Comparison of ENCODE assay signal across 21 mouse cellular contexts in genomic region chr1:127396569-127397349, GRCm38 (mm10).
DNase-seq lines count a peak whose midpoint lies in the region; ATAC-seq and TF ChIP-seq lines count a peak whose summit lies in the region.
"Had no signal": no experiment of that assay in that cellular context is flagged by ENCODE, and none has a peak within 500 bp of the region (broad histone marks: within the 10 kb centered on the region; RNA-seq: fewer than 3 reads in every experiment).

No protein-coding gene starts in this region.

- H3K4me3 ChIP-seq in intestine, embryonic 15.5 days (replicated peaks) = no peak overlapping the region
- no peak overlapping the region for H3K4me3 ChIP-seq in kidney, embryonic 15.5 days (replicated peaks)
- H3K4me3 ChIP-seq in small intestine, adult 2 months (ENCODE audit: low read depth, low read length) = peak overlapping the region; percentile 47; the same call in 1 of the 2 replicates
- H3K4me3 ChIP-seq: embryonic facial prominence, embryonic 12.5 days; erythroblast, embryonic 14.5 days; hindbrain, embryonic 10.5 days; liver, embryonic 13.5 days; midbrain, embryonic 13.5 days; neural tube, embryonic 12.5 days had no signal

- H3K4me2 ChIP-seq in intestine, embryonic 15.5 days (replicated peaks) = peak overlapping the region; percentile 37; the same call in 1 of the 2 replicates
- no peak overlapping the region for H3K4me2 ChIP-seq in kidney, embryonic 15.5 days
- H3K4me2 ChIP-seq: embryonic facial prominence, embryonic 12.5 days; liver, embryonic 13.5 days; midbrain, embryonic 13.5 days; neural tube, embryonic 12.5 days had no signal

- no peak for TF ChIP-seq CTCF in small intestine, adult 2 months (IDR thresholded peaks at IDR 0.05; ENCODE audit: extremely low read depth, insufficient read length, insufficient replicate concordance, low read depth, low read length)

- no peaks in the 10 kb centered on the region for H3K27me3 ChIP-seq in intestine, embryonic 15.5 days (replicated peaks)
- no peaks in the 10 kb centered on the region for H3K27me3 ChIP-seq in kidney, embryonic 15.5 days
- no peaks in the 10 kb centered on the region for H3K27me3 ChIP-seq in small intestine, adult 2 months (ENCODE audit: control insufficient read depth, insufficient read depth, low read length)
- H3K27me3 ChIP-seq: embryonic facial prominence, embryonic 12.5 days; liver, embryonic 13.5 days; midbrain, embryonic 13.5 days; neural tube, embryonic 12.5 days had no signal

- peak; percentile 18 for DNase-seq in kidney, adult 18-20 months
- DNase-seq in kidney, adult 11 months = no peak
- DNase-seq in urinary bladder, postnatal 14 days (ENCODE audit: low spot score) = no peak
- no peak for DNase-seq in frontal cortex, postnatal 25 days (ENCODE audit: low spot score in 2 of 2)
- DNase-seq in gastrocnemius, postnatal 14 days = no peak
- DNase-seq: adrenal gland, adult 8-10 months; cerebellum, adult 9-11 months; gastrocnemius, postnatal 36 days; liver, embryonic 13.5 days; lung, postnatal 10 days; right cerebral cortex, adult 18-20 months; thymus, postnatal 4 days had no signal

- H3K27ac ChIP-seq in intestine, embryonic 15.5 days = peak overlapping the region; percentile 75
- peak overlapping the region; percentile 72 for H3K27ac ChIP-seq in kidney, embryonic 15.5 days
- H3K27ac ChIP-seq in small intestine, adult 2 months (ENCODE audit: insufficient read depth, low read depth, low read length) = peak overlapping the region; percentile 81
- H3K27ac ChIP-seq: embryonic facial prominence, embryonic 12.5 days; hindbrain, embryonic 10.5 days; liver, embryonic 13.5 days; midbrain, embryonic 13.5 days; neural tube, embryonic 12.5 days had no signal

- intact Hi-C loops in gastrocnemius, postnatal 14 days (cut with DNase I; ENCODE audit: low total_unique reads) = no loop called here

- no peak for TF ChIP-seq POLR2A in small intestine, adult 2 months (IDR thresholded peaks at IDR 0.05; ENCODE audit: low read depth, low read length)

- peak; percentile 73 for ATAC-seq in intestine, embryonic 15.5 days
- 0 out of 2 replicates have a peak, but pooled peaks have one; percentile 7 for ATAC-seq in kidney, embryonic 15.5 days (replicated peaks; ENCODE audit: low FRiP score)
- ATAC-seq: forebrain, embryonic 14.5 days; midbrain, embryonic 13.5 days had no signal

- 54% methylated on average over 12 of the region's 12 CpGs for WGBS in intestine, embryonic 15.5 days
- WGBS in kidney, embryonic 15.5 days = 54% methylated on average over 12 of the region's 12 CpGs
- 34% methylated on average over 12 of the region's 12 CpGs for WGBS in small intestine, adult 2 months

- H3K36me3 ChIP-seq in intestine, embryonic 15.5 days = no peaks in the 10 kb centered on the region
- peaks cover 4% of the 10 kb centered on the region; the same call in 1 of the 2 replicates for H3K36me3 ChIP-seq in kidney, embryonic 15.5 days
- peaks cover 36% of the 10 kb centered on the region for H3K36me3 ChIP-seq in small intestine, adult 2 months (ENCODE audit: control insufficient read depth, insufficient read depth, low read length)
- H3K36me3 ChIP-seq: liver, embryonic 13.5 days had no signal

- no peaks in the 10 kb centered on the region; the same call in 1 of the 2 replicates for H3K4me1 ChIP-seq in intestine, embryonic 15.5 days (replicated peaks)
- peaks cover 47% of the 10 kb centered on the region for H3K4me1 ChIP-seq in kidney, embryonic 15.5 days
- H3K4me1 ChIP-seq in small intestine, adult 2 months (ENCODE audit: control insufficient read depth, insufficient read depth, insufficient read length, low read length) = peaks cover 15% of the 10 kb centered on the region; the same call in 1 of the 2 replicates
- H3K4me1 ChIP-seq: midbrain, embryonic 13.5 days had no signal

- H3K9me3 ChIP-seq in intestine, embryonic 15.5 days = no peaks in the 10 kb centered on the region
- no peaks in the 10 kb centered on the region for H3K9me3 ChIP-seq in kidney, embryonic 15.5 days (replicated peaks)
- H3K9me3 ChIP-seq: embryonic facial prominence, embryonic 12.5 days; liver, embryonic 13.5 days; midbrain, embryonic 13.5 days; neural tube, embryonic 12.5 days had no signal

- no peak overlapping the region for H3K9ac ChIP-seq in intestine, embryonic 15.5 days
- H3K9ac ChIP-seq in kidney, embryonic 15.5 days = no peak overlapping the region
- H3K9ac ChIP-seq: embryonic facial prominence, embryonic 12.5 days; liver, embryonic 13.5 days; midbrain, embryonic 13.5 days; neural tube, embryonic 12.5 days had no signal
